ENCODE assay signal across 8 mouse cellular contexts in the genomic region with DNA sequence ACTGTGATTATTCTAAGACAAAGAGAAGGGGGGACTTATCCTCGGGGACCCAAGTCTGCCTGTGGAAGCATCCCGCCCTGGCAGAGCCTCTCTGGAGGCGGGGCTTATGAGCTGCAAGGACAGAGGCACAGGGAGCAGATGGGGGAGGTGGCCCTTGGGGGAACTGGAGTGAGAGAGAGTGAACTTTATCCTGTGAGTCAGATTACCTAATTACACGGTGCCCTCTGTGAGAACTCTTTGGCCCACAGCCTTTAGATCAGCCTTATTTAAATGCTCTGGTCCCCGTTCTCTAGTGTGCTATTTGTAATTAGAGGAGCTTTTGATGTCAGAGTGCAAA.
A peak's percentile ranks its signal among the peaks of the same experiment; 100 is the strongest.
DNase-seq lines count a peak whose midpoint lies in the region; ATAC-seq lines count a peak whose summit lies in the region.

No protein-coding gene starts in this region.

- H3K27me3 ChIP-seq in hindbrain, embryonic 10.5 days (ENCODE audit: insufficient read depth, poor library complexity, severe bottlenecking), result peaks cover 26% of the 10 kb centered on the region
- H3K27me3 ChIP-seq in hindbrain, embryonic 13.5 days, result no peaks in the 10 kb centered on the region
- H3K27me3 ChIP-seq in kidney, embryonic 16.5 days (ENCODE audit: insufficient read depth, low read length), result no peaks in the 10 kb centered on the region

- H3K36me3 ChIP-seq in hindbrain, embryonic 10.5 days, result no peaks in the 10 kb centered on the region
- no peaks in the 10 kb centered on the region for H3K36me3 ChIP-seq in hindbrain, embryonic 13.5 days
- H3K36me3 ChIP-seq in kidney, embryonic 16.5 days (ENCODE audit: insufficient read depth, low read length), result no peaks in the 10 kb centered on the region

- no peak overlapping the region for H3K4me2 ChIP-seq in hindbrain, embryonic 13.5 days
- no peak overlapping the region for H3K4me2 ChIP-seq in kidney, embryonic 16.5 days (replicated peaks; ENCODE audit: low read depth, low read length)

- H3K4me3 ChIP-seq in hindbrain, embryonic 10.5 days, result no peak overlapping the region
- H3K4me3 ChIP-seq in hindbrain, embryonic 13.5 days, result no peak overlapping the region
- no peak overlapping the region for H3K4me3 ChIP-seq in kidney, embryonic 16.5 days (ENCODE audit: low read length)

- peaks cover 23% of the 10 kb centered on the region for H3K4me1 ChIP-seq in hindbrain, embryonic 10.5 days (replicated peaks)
- peaks cover 15% of the 10 kb centered on the region for H3K4me1 ChIP-seq in hindbrain, embryonic 13.5 days (replicated peaks)
- H3K4me1 ChIP-seq in kidney, embryonic 16.5 days (ENCODE audit: insufficient read depth, low read length), result peaks cover 19% of the 10 kb centered on the region

- no peak overlapping the region for H3K9ac ChIP-seq in hindbrain, embryonic 13.5 days
- no peak overlapping the region for H3K9ac ChIP-seq in kidney, embryonic 16.5 days (replicated peaks; ENCODE audit: low read length)

- peak overlapping the region; percentile 53; the same call in 1 of the 2 replicates for H3K27ac ChIP-seq in hindbrain, embryonic 10.5 days
- no peak overlapping the region for H3K27ac ChIP-seq in hindbrain, embryonic 13.5 days
- no peak overlapping the region for H3K27ac ChIP-seq in kidney, embryonic 16.5 days (ENCODE audit: low read length)

- H3K9me3 ChIP-seq in hindbrain, embryonic 10.5 days, result no peaks in the 10 kb centered on the region
- H3K9me3 ChIP-seq in hindbrain, embryonic 13.5 days, result no peaks in the 10 kb centered on the region
- no peaks in the 10 kb centered on the region for H3K9me3 ChIP-seq in kidney, embryonic 16.5 days (ENCODE audit: low read length)

- no peak for ATAC-seq in hindbrain, embryonic 13.5 days (ENCODE audit: low FRiP score)
- peak; percentile 92 for ATAC-seq in kidney, embryonic 16.5 days (ENCODE audit: low FRiP score, low TSS enrichment)

- DNase-seq in hindbrain, embryonic 10.5 days (ENCODE audit: low spot score), result peak; percentile 46
- DNase-seq in embryo, embryonic 10 days (ENCODE audit: low spot score), result peak; percentile 75
- DNase-seq in retina, embryonic 14.5 days (ENCODE audit: low spot score), result peak; percentile 57
- DNase-seq in spleen, adult 18-20 months, result no peak
- DNase-seq in cerebellum, adult 9-10 months, result no peak
- DNase-seq in frontal cortex, postnatal 10 days (ENCODE audit: low spot score in 2 of 2), result no peak

- 5% methylated on average over 5 of the region's 5 CpGs for WGBS in hindbrain, embryonic 10.5 days
- 7% methylated on average over 5 of the region's 5 CpGs for WGBS in hindbrain, embryonic 13.5 days
- WGBS in kidney, embryonic 16.5 days, result 11% methylated on average over 5 of the region's 5 CpGs

Comparison
In these comparisons a context has a peak if more than half of its experiments do, and no peak if none do; other contexts are left out.
1. DNase-seq: peak in hindbrain, embryonic 10.5 days (single experiment), embryo, embryonic 10 days (single experiment) and retina, embryonic 14.5 days (single experiment); none in spleen, adult 18-20 months (0 of 2), cerebellum, adult 9-10 months (single experiment) and frontal cortex, postnatal 10 days (0 of 2).